Mouse (Mus musculus): ENCODE data around the gene Hspa1b.

The Hspa1b gene

DNA sequence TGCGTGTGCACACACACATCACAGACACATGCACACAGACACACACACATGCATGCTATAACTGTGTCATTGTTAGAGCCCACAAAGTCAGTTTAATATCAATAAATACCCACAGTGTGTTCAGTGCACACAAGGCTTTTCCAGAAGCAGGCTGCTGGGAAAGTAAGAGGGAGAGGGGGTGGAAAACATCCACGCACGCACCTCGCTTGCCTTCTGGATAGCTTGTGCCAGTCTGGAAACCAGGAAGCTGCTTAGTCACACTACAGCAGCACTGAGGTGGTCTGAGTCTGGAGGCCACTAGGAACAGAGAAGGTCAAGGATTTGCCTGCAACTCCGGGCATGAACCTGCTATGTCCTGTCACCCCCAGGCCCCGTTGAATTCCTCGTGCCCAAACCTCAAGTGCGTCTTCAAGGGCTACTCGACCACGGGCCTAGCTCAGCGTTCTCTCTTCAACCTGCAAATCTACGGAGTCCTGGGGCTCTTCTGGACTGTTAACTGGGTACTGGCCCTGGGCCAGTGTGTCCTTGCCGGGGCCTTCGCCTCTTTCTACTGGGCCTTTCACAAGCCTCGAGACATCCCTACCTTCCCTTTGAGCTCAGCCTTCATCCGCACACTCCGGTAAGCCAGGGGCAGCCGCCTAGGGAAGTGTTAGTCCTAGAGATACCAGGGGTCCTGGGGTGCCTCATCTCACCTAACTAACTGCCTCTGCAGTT is 31.6 kb downstream of the Hspa1b start:
- no peak for DNase-seq

DNA sequence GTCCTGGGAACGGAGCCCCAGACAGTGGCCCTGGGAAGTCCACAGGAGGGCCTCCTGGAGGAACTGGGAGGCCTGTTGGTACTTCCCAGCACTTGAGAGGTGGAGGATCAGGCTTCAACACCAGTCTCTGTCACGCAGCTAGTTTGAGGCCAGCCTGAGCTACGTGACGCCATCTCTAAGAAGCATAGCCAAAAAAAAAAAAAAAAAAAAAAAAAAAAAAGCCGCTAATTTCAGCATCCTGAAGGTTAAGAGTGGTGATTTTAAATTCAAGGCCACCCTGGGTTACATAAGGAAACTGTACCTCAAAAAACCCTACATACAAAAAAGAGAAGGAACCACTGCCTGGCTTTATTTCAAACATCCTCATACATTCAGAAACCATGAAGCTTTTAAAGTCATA is 34.8 kb downstream of the Hspa1b start:
- DNase-seq = no peak

GRCm38 (mm10) chr17:34922939-34923338 is 36.1 kb downstream of the Hspa1b start:
- DNase-seq = no peak

GRCm38 (mm10) chr17:34917188-34917587 is 41.9 kb downstream of the Hspa1b start:
- no peak for DNase-seq

DNA sequence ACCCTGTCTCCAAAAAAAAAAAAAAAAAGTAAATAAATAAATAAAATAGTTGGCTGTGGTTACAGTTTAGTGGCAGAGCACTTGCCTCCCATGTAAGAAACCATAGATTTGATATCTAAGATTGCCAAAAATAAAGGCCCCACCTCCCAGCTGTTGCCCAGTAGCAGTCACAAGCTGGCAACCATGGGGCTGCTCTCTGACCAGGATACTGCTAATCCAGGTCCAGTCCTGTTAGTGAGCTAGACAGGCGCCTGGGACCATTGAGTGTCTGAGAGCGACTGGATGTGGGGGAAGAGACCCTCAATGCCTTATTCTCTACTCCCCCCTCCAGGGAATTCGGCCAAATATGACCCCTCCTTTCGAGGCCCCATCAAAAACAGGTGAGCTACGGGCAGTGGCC is 42.7 kb downstream of the Hspa1b start:
- DNase-seq = no peak

GRCm38 (mm10) chr17:34915410-34915831 is 43.6 kb downstream of the Hspa1b start:
- DNase-seq = no peak

DNA sequence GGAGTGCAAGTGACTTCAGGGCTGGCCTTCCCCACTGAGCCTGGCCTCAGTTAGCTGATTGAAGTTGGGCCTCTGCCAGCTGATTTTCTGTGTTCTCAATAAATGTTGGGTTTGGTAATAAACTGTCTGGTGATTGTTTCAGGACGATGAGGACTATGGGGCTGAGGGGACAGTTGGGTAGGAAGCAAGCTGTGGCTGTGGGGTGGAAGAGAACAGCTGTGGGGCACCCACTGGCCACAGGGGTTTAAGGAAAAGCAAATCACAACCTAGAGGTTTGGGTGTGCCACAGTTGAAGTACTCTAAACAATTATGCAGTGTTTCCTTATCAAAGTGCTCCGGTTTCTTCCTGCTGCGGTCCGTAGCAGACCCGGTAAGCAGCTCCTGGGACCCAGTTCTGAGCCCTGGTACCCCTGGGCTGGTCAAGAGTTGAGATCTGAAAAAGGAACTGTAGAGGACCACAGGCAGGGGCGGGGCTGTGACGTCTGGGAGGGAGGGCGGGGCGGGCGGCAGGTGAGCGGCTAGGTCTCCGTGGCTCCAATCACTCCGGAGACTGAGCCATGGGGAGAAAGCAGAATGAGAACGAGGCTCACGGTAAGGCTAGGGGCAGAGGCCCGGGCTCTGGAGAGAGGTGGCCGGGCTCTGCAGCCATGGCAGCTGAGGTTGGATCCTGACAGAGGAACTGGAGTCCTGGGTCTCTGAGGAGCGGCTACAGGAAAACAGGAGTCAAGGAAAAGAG is 44.9 kb downstream of the Hspa1b start, which contains the start of gene Slc44a4:
Gene Slc44a4, plus strand, starts transcription at position 537 of the 736 bp plus-strand sequence.
- no peak for DNase-seq

DNA sequence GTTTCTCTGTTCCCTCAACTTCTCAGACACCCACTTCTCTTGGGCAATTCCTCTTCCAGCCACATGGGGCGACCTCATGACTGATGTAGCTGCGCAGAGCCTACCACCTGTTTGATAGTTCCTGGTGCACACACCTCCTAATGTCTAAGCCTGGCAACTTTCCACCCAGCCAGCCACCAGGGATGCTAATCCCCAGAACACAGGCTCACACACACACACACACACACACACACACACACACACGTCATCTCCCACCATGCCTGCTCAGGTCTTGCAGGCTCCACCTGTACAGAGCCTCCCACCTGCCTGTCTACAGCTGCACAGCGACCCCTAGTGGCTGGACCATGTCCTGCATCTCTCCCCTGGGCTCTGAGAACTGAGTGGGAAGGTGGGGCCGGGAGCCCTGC is 47.1 kb downstream of the Hspa1b start:
- DNase-seq = no peak

GRCm38 (mm10) chr17:34910982-34911381 is 48.1 kb downstream of the Hspa1b start:
- DNase-seq = no peak
